Mouse (Mus musculus) midbrain, embryonic 10.5 days (tissue): ENCODE results near the gene Ppp2r5c. TPM values are rescaled to one million over a fixed set of nuclear protein-coding genes. Genes with fewer than 3 reads are reported as not detected.

Experiments used
- DNase-seq: peaks from one replicate; pipeline ENCODE4 v3.0.0-alpha.2; 2017; ENCODE audit warnings: low spot score
- H3K27ac ChIP-seq: fragments of 300-500 bp; sonication (generic); replicated peaks from 2 replicates; pipeline ENCODE4 v1.5.1; 2016; ENCODE audit warnings: mild to moderate bottlenecking
- H3K27me3 ChIP-seq: fragments of 300-500 bp; sonication (generic); 2 replicates; pipeline ENCODE4 v1.6.1; 2016; ENCODE audit warnings: low read depth, mild to moderate bottlenecking; ENCODE audit not compliant: poor library complexity, severe bottlenecking
- H3K36me3 ChIP-seq: fragments of 300-500 bp; sonication (generic); 2 replicates; pipeline ENCODE4 v1.6.1; 2016; ENCODE audit warnings: mild to moderate bottlenecking, moderate library complexity
- H3K4me1 ChIP-seq: fragments of 300-500 bp; sonication (generic); 2 replicates; pipeline ENCODE4 v1.6.1; 2016
- H3K4me3 ChIP-seq: fragments of 300-500 bp; sonication (generic); 2 replicates; pipeline ENCODE4 v1.5.1; 2016; ENCODE audit warnings: mild to moderate bottlenecking, moderate library complexity
- H3K9me3 ChIP-seq: fragments of 300-500 bp; sonication (generic); replicated peaks from 2 replicates; pipeline ENCODE4 v1.6.1; 2016; ENCODE audit warnings: mild to moderate bottlenecking
- WGBS: fragments of 180-500 bp; shearing (Covaris S2); methylation state at CpG from one replicate; pipeline ENCODE4 v1.1.7; 2016; 5-methylcytosine and 5-hydroxymethylcytosine counted together
- polyA plus RNA-seq: library from polyadenylated mRNA; unstranded; fragments of >200 nt; fragmentation: Nextera tagmentation; extraction: Ambion mirVana; gene quantifications from 2 replicates; pipeline ENCODE4 v1.2.1, GENCODE M21; 2016

Ppp2r5c gene
- polyA plus RNA-seq, 1 experiment from 2014 or later: 142 TPM

DNA sequence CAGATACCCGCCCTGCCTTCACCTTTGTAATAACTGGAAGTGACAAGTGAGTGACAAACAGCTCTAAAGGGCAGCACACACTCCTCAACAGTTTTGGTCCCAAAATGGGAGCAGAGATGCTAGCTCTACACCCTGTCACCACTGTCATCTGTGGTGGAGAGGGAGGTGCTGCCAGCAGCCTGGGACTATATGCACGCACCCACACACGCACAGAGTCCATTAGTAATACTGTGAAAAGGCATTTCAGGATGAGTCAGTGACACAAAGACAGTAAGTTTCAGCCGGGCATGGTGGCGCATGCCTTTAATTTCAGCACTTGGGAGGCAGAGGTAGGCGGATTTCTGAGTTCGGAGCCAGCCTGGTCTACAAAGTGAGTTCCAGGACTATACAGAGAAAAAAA, 111.3 kb downstream of the Ppp2r5c start:
- WGBS: 98% methylated on average over 7 of the region's 7 CpGs
- Histone ChIP-seq H3K4me3 (no peak overlapping the region), H3K9me3 (no peaks in the 10 kb centered on the region), H3K27ac (no peak overlapping the region), H3K27me3 (no peaks in the 10 kb centered on the region), H3K36me3 (peaks cover 98% of the 10 kb centered on the region), H3K4me1 (peaks cover 10% of the 10 kb centered on the region)
- DNase-seq: no peak

DNA sequence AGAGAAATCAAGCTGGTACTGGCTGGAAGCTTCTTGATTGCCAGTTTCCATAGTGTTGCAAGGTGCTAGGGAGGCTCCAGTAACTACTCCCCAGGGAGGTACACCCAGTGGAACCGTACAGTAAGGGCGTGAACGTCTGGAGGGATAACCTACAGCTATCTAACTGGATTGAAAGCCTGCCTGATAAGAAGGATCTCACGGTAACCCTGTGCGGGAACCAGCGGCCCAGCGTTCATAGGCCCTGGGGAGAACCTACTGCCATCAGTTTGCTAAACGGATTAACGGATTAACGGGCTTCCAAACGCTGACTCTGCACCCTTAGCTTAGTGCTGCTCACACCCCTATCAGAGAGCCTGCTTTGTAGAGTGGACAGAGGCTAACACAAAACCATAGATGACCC, 116.5 kb downstream of the Ppp2r5c start:
- peaks cover 15% of the 10 kb centered on the region for H3K4me1 ChIP-seq
- 62% methylated on average over 11 of the region's 11 CpGs for WGBS
- peak; percentile 16 for DNase-seq
- H3K36me3 ChIP-seq: peaks cover 98% of the 10 kb centered on the region
- H3K4me3 ChIP-seq: no peak overlapping the region; the same call in 1 of the 2 replicates
- H3K27me3 ChIP-seq: no peaks in the 10 kb centered on the region
- no peak overlapping the region for H3K27ac ChIP-seq
- H3K9me3 ChIP-seq: no peaks in the 10 kb centered on the region

DNA sequence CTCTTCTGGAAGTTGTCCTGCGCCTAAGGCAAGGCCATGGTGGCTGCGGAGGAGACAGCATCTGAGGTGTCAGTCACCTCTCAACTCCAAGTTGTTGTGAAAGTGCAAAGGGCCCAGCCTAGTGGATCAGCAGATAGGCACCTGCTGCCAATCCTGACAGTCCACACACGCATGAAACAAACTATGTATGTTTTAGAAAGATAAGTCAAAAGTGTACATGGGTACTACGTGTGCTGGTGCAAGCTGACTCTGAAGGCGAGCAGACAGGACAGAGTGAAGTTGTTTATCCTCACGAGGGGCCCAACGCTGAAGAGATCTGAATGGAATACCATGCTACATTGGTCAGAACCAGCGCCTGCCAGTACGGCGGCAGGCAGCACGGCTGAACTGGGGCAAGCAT, 117.9 kb downstream of the Ppp2r5c start:
- Histone ChIP-seq H3K4me3 (no peak overlapping the region), H3K9me3 (no peaks in the 10 kb centered on the region), H3K27ac (no peak overlapping the region), H3K4me1 (peaks cover 15% of the 10 kb centered on the region), H3K27me3 (no peaks in the 10 kb centered on the region), H3K36me3 (peaks cover 98% of the 10 kb centered on the region)
- WGBS: 94% methylated on average over 11 of the region's 11 CpGs
- no peak for DNase-seq

DNA sequence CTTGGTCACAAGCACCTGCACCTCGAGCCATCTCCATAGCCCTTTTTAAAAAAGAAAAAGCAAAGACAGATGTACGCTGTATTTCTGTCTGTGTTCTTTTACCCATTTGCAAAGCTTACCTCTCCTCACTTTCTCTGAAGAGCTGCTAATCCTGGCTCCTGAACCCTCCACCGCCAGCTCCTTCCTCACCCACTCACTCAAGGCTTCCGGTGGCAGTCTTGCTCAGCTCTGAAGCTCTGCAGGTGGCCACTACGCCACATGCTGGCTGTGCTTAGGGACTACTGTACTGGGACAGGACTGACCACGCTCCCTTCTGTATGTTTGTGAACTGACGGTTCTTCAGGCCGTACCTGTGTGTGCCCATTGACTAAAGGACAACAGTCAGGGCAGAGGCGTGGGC, 119.4 kb downstream of the Ppp2r5c start:
- no peaks in the 10 kb centered on the region for H3K9me3 ChIP-seq
- peaks cover 98% of the 10 kb centered on the region for H3K36me3 ChIP-seq
- 90% methylated on average over 9 of the region's 9 CpGs for WGBS
- DNase-seq: no peak
- no peaks in the 10 kb centered on the region for H3K27me3 ChIP-seq
- peaks cover 15% of the 10 kb centered on the region for H3K4me1 ChIP-seq
- no peak overlapping the region for H3K4me3 ChIP-seq
- no peak overlapping the region for H3K27ac ChIP-seq

DNA sequence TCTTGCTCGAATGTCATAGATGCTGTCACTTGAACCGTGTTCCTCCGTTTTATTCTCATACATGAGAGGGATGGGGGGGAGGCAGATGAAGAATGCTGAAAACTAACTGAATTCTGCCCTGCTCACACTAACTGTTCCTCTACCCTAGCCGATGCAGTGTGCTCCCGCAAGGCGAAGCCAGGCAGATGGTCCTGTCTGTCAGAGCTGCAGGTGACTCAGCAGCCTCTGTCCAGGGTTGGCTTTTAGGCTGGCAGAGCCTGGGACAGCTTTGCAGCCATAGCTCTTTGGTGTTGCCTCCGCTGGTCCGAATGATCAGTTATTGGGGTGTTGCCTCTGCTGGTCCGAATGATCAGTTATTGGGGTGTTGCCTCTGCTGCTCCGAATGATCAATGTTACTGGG, 124.1 kb downstream of the Ppp2r5c start:
- DNase-seq: no peak
- Histone ChIP-seq H3K36me3 (peaks cover 94% of the 10 kb centered on the region), H3K27me3 (no peaks in the 10 kb centered on the region), H3K9me3 (no peaks in the 10 kb centered on the region), H3K4me3 (no peak overlapping the region), H3K27ac (no peak overlapping the region), H3K4me1 (no peaks in the 10 kb centered on the region)
- WGBS: 95% methylated on average over 10 of the region's 10 CpGs

DNA sequence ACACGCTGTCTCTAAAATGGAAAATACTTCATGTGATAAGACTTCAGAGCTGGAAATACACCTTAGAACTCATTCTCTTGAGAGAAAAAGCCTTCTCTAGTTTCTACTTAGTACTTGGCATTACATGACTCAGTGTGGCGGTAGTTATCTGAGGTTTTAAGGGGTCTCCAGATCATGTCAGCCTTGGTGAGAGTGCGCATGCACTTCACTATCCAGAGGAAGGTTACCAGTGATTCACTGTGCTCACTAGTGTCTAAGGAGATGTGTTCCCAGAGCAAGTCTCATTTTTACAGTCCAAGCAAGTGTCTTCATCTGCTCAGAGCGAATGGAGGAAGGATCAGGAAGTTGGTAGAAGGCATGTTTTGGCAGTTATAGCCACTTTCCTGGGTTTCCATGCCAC, 125.4 kb downstream of the Ppp2r5c start:
- H3K36me3 ChIP-seq: peaks cover 81% of the 10 kb centered on the region
- no peak overlapping the region for H3K27ac ChIP-seq
- no peaks in the 10 kb centered on the region for H3K4me1 ChIP-seq
- no peak for DNase-seq
- no peaks in the 10 kb centered on the region for H3K9me3 ChIP-seq
- H3K4me3 ChIP-seq: no peak overlapping the region
- 97% methylated on average over 4 of the region's 4 CpGs for WGBS
- no peaks in the 10 kb centered on the region for H3K27me3 ChIP-seq

DNA sequence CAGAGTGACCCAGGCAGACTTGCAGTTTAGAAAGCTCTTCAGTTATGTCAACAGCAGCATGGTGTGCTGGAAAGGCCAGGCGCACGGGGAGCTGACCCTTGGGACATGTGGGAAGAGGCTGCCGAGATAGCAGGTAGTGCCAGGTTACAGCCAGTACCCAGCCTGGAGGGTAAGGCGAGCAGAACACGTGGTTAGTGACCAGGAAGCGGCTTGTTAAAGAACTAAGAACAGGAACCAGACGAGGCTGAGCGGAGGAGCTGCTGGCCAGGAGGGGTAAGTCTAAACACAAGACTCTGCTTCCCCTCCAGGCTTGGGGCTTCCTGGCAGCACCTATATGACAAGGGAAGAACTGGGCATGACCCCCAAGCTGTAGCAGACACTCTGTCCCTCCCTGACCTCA, 126.7 kb downstream of the Ppp2r5c start:
- H3K36me3 ChIP-seq: peaks cover 68% of the 10 kb centered on the region
- DNase-seq: no peak
- H3K27ac ChIP-seq: no peak overlapping the region
- no peaks in the 10 kb centered on the region for H3K9me3 ChIP-seq
- H3K27me3 ChIP-seq: no peaks in the 10 kb centered on the region
- no peaks in the 10 kb centered on the region for H3K4me1 ChIP-seq
- no peak overlapping the region for H3K4me3 ChIP-seq
- 92% methylated on average over 8 of the region's 8 CpGs for WGBS

DNA sequence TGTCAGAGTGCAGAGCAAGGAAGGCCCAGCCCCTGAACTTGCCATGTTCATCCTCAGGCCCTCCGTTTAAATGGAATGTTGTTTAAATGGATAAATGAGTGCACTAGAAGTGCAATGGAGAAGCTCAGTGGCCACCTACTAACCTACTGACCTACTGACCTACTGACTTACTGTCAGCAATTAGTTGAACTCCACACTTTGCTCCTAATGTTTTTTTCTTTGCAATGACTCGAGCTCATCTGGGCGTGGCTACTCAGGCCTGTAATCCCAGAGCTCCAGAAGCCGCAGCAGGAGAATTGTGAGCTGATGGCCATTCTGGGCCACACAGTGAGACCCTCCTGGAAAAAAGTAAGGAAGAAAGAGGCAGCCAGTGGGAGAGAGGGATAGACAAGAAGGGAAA, 129.0 kb downstream of the Ppp2r5c start:
- 85% methylated on average over 4 of the region's 4 CpGs for WGBS
- H3K9me3 ChIP-seq: no peaks in the 10 kb centered on the region
- DNase-seq: no peak
- H3K27ac ChIP-seq: no peak overlapping the region
- peaks cover 55% of the 10 kb centered on the region for H3K36me3 ChIP-seq
- H3K27me3 ChIP-seq: no peaks in the 10 kb centered on the region
- H3K4me1 ChIP-seq: no peaks in the 10 kb centered on the region
- no peak overlapping the region for H3K4me3 ChIP-seq

DNA sequence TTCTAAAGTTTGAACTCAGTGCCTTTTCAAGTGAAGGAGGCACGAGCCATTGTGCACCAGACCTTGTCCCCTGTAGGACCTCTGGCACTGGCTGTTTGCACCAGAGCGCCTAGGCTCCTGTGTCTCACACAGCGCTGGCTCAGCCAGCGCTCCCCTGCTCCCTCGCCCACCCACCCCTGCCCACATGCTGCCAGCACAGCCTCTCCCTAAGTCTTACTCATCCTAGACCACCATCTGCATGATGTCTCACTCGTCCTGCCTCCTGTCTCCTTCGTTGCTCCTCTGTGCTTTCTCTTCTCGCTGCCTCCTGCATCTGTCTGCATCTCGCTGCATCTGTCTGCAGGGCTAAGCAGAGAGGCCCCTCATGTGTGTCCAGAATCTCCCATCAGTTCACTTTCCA, 131.4 kb downstream of the Ppp2r5c start:
- Histone ChIP-seq H3K27me3 (no peaks in the 10 kb centered on the region), H3K36me3 (peaks cover 36% of the 10 kb centered on the region), H3K27ac (no peak overlapping the region), H3K4me3 (no peak overlapping the region), H3K9me3 (no peaks in the 10 kb centered on the region), H3K4me1 (no peaks in the 10 kb centered on the region)
- DNase-seq: no peak
- 88% methylated on average over 9 of the region's 9 CpGs for WGBS

DNA sequence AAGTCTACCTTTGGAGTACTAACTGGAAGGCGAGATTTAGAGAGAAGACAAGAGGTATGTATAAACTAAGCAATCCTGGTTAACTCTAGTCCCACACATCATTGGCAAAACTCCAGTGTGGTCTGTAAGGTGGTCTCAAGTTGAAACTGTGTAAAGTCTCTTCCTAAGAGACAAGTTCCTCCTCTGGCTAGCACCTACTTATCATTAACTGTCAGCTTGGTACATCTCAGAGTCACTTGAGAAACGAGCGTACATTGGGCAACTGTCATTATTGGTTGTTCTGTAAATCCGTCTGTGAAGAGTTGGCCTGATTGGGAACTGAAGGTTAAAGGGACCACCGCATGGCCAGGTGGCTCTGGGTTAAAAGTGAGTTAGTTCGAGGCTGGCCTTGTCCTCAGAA, 141.7 kb downstream of the Ppp2r5c start:
- H3K36me3 ChIP-seq: no peaks in the 10 kb centered on the region
- no peaks in the 10 kb centered on the region for H3K27me3 ChIP-seq
- no peak overlapping the region for H3K27ac ChIP-seq
- WGBS: 81% methylated on average over 6 of the region's 6 CpGs
- no peak for DNase-seq
- no peak overlapping the region for H3K4me3 ChIP-seq
- H3K9me3 ChIP-seq: no peaks in the 10 kb centered on the region
- peaks cover 21% of the 10 kb centered on the region for H3K4me1 ChIP-seq

DNA sequence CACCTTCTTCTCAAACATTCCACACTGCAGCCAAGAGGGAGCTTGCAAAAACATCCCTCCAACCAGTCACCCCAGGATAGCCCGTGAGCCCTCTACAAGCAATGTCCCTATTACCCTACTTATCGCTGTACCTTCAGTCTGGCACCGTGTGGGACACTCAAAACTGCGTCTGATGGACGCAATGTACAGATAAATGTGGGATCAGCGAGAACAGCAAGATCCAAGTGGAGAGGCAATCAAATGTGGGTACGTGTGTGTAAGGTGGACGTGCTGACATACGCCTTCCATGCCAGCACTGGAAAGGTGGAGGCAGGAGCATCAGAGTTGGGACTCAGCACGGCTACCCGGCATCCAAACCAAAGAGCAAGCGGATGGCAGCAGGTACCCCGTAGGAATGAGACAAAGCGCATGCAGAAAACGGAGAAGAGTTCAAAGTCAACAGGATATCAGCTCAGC, 143.9 kb downstream of the Ppp2r5c start:
- 2% methylated on average over 15 of the region's 15 CpGs for WGBS

DNA sequence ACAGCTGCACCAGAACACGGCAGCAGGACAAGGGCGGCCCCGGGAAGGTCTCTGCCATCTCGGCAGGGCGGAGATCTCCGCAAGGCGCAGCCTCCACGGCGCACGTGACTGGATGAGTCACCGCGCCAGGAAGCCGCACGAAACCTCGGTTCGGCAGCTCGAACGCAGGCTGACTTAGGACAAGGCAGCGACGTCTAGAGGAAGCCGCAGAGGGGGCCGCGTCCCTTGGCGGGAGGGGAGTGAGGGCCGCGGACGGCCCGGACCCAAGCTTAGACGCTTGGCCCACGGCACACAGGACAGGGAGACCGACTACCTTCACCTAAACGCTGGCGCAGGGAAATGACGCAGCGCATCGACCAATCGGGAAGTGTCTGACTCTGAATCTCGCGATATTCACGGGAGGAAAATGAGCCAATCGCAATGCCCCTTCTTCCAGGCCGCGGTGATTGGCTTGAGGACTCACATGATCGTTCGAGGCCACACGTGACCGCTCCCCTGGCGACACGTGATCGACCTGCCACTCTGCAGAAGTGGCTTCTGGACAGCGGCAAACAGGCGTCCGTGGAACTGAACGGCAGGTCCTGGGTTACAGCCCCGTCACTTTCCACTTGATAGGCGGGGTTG, 144.5 kb downstream of the Ppp2r5c start:
- under 1% methylated on average over 56 of the region's 56 CpGs for WGBS
- no peaks in the 10 kb centered on the region for H3K36me3 ChIP-seq
- no peaks in the 10 kb centered on the region for H3K9me3 ChIP-seq
- peak overlapping the region; percentile 94 for H3K27ac ChIP-seq
- no peaks in the 10 kb centered on the region for H3K27me3 ChIP-seq
- peak; percentile 99 for DNase-seq
- H3K4me3 ChIP-seq: peak overlapping the region; percentile 81
- peaks cover 21% of the 10 kb centered on the region for H3K4me1 ChIP-seq

More for the DNA sequence above, 143.9 kb downstream of the Ppp2r5c start:
- no peak for DNase-seq
- no peaks in the 10 kb centered on the region for H3K9me3 ChIP-seq
- H3K36me3 ChIP-seq: no peaks in the 10 kb centered on the region
- no peaks in the 10 kb centered on the region for H3K27me3 ChIP-seq
- H3K27ac ChIP-seq: peak overlapping the region; percentile 94
- peak overlapping the region; percentile 81 for H3K4me3 ChIP-seq
- H3K4me1 ChIP-seq: peaks cover 21% of the 10 kb centered on the region

DNA sequence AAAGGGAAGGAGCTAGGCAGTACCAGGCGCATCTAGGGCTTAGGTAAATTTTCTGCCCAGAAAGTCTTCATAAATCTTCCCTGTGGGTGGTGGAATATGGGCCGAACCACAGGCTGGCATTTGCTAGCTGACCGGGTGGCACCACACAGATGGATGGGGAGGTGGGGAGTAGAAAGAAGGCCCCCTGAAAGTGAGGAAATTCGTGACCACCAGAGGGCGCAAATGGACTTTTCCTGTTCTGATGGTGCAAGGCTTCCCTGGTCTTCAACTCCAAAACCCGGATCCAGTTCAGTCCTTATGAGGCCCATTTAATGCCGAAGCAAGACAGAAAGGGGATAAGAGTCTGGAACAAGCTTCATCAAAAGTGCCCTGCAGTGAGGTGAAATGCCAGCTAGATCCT, 151.6 kb downstream of the Ppp2r5c start:
- 11% methylated on average over 7 of the region's 7 CpGs for WGBS
- Histone ChIP-seq H3K4me3 (no peak overlapping the region), H3K9me3 (no peaks in the 10 kb centered on the region), H3K27me3 (peaks cover 20% of the 10 kb centered on the region), H3K27ac (no peak overlapping the region), H3K4me1 (peaks cover 25% of the 10 kb centered on the region), H3K36me3 (no peaks in the 10 kb centered on the region)
- DNase-seq: peak; percentile 75

DNA sequence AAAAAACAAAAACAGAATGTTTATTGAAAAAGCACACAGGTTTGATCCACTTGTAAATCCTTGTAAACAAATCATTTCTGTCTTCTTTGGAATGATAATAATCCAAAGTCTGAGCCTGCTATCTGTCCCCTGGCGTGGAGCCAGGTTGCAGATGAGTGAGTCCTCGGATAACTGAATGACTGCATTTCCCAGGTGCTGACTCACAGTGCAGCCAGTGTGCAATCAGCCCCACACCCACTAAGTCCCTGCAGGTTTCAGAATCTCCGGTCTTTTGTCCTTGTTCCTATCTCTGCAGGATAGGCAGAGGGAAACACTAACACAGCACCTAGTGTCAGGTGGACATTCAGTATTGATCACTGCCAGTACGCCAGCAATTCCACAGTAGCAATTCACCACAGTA, 152.9 kb downstream of the Ppp2r5c start:
- Histone ChIP-seq H3K36me3 (0 out of 2 replicates have a peak, but pooled peaks cover 1% of the 10 kb centered on the region), H3K9me3 (no peaks in the 10 kb centered on the region), H3K4me3 (no peak overlapping the region), H3K27ac (no peak overlapping the region), H3K27me3 (peaks cover 20% of the 10 kb centered on the region), H3K4me1 (peaks cover 33% of the 10 kb centered on the region)
- 87% methylated on average over 4 of the region's 4 CpGs for WGBS
- no peak for DNase-seq
